Mouse (Mus musculus): ENCODE measurements around the gene Nsun4.

- no peak for TF ChIP-seq POLR2A (IDR thresholded peaks at IDR 0.05; ENCODE audit: low read depth, low read length)
- TF ChIP-seq EP300 (IDR thresholded peaks at IDR 0.05; ENCODE audit: low read length), result no peak
- TF ChIP-seq CHD2 (IDR thresholded peaks at IDR 0.05; ENCODE audit: low read length), result no peak
- TF ChIP-seq USF2 (conservative IDR thresholded peaks at IDR 0.05; ENCODE audit: low read depth, low read length), result no peak
- TF ChIP-seq GABPA (IDR thresholded peaks at IDR 0.05; ENCODE audit: insufficient replicate concordance, low read depth, low read length), result no peak
- no peak for TF ChIP-seq NELFE (IDR thresholded peaks at IDR 0.05; ENCODE audit: low read depth, low read length)
- peak; percentile 19 to 78; a peak in 3 of 4 replicates for TF ChIP-seq CTCF (conservative IDR thresholded peaks at IDR 0.05 in 1 of 2, IDR thresholded peaks at IDR 0.05 in 1 of 2; ENCODE audit: low read depth in 2 of 2, low read length in 2 of 2)
- TF ChIP-seq MYC (IDR thresholded peaks at IDR 0.05; ENCODE audit: low read depth, low read length), result no peak
Observed at GRCm38 (mm10) chr4:115984111-115984510, 69.6 kb downstream of the Nsun4 start.
